Mouse (Mus musculus): ENCODE results near the gene Asgr1.

The Asgr1 gene

GRCm38 (mm10) chr11:70026689-70027088 is 27.2 kb upstream of the Asgr1 start:
- no peak for DNase-seq (ENCODE audit: low read depth, low spot score)

DNA sequence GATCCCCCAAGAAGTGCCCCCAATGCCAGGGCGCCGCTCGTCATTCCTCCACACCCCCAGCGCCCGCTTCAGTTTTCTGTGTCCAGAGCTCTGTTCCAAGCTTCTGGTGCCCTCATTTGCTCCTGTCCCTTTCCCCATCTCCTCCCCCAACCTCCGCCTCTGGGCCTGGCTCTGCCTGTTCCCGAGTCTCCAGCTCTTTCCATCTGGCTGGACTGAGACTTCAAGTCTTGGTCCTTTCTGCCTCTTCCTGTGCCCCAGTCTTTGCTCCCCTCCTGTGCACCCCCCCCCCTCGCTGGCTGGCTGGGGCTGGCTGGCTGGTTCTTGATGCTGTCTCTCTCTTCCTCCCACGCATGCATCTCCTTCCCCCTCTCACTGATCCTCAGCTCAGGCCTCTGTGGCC is 26.5 kb upstream of the Asgr1 start:
- DNase-seq (ENCODE audit: low read depth, low spot score), result no peak

DNA sequence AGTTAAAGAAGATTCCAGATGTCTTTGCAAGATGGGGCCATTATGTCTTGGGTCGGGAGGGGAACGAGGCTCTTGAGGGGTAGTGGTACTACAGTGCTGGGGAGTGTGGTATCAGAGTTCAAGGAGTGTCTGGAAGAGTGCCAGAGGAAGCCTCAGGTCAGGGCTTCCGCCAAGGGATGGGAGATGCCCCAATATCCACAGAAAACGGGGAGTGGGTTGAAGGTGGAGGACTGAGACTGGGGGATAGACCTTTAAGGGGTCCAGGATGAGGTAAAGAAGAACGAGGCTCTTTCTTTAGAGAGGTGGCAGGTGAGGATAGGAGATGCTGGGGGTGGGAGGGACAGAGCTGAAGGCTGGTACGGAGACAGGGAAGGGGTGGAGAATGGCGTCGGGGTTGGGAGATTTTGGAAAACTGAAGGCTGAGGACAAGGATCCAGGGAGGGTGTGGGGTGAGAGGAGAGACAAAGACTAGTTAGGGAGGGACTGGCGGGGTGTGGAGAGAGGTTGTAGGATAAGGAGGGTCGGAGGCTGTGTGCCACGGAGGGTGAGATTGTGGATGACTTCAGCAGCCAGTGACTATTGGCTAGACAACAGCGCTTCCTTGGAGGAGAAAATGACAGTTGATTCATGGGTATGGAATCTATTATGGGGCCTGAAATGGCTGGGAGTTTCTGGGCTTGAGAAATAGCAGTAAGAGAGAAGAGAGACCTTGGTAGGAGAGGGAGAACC is 25.3 kb upstream of the Asgr1 start:
- no peak for DNase-seq (ENCODE audit: low read depth, low spot score)

DNA sequence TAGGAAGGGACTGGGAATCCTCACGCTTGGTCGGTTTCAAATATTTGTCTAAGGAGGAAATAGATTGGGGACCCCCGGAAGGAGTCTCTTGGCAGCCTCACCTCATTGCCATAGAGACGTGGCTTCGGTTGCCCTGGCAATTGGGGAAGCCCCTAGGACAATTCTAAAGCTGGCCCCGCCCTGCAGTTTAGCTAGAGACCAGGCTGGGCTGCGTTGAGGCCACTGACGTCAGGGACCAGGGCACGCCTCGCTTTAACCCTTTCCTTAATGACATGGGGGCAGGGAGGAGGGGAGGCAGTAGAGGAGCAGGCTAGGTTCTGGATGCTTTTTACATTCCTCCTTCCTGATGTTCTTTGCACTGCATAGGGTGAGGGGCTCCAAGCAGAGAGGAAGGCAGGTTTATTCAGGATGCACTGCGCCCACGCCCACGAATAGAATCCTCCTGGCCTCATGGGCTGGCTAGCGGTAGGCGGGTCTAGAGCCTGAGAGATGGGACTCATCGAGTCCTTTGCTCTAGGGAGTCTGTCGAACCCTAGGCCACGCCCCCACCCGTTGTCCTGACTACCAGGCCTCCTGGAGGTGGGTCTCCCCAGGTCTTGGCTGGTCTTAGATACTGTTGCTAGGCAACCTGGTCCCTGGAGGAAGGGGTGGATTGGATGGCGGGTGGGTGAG is 24.6 kb upstream of the Asgr1 start:
- DNase-seq (ENCODE audit: low read depth, low spot score), result peak; percentile 90

DNA sequence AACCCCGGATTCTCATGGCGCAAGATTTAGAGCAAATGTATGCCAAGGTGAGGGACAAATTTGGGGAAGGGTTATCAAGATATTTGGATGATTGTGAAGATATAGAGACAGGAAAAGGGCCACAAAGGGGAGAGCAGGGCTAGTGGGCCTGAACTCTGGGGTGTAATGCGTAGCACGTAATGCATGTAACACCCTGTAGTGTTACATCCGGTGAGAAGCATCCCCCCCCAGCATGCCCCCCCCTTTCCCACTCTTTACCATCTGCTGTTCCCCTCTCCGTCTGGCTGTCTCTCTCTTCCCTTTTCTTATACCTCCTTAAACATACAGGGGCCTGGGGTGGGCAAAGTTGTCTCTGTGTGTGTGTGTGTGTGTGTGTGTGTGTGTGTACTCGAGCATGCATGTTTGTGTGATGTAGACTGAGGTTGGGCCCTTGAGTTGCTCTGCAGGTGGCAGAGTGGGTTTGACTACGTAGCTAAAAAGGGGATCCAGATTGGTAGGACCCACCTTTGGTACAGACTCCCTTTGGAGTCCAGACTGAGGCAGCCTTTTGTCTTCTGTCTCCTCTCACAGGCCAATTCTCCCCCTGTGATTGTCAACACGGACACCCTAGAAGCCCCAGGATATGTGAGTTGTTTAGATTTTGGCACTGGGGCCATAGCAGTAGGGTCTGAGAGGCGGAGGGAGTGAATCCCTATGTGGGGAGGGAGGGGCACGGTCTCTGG is 23.9 kb upstream of the Asgr1 start:
- no peak for DNase-seq (ENCODE audit: low read depth, low spot score)

- DNase-seq (ENCODE audit: low read depth, low spot score), result no peak
Observed at GRCm38 (mm10) chr11:70030651-70031320, 23.1 kb upstream of the Asgr1 start.

- no peak for DNase-seq (ENCODE audit: low read depth, low spot score)
Observed at GRCm38 (mm10) chr11:70031321-70031670, 22.6 kb upstream of the Asgr1 start.

- DNase-seq (ENCODE audit: low read depth, low spot score), result no peak
Observed at GRCm38 (mm10) chr11:70038174-70038573, 15.7 kb upstream of the Asgr1 start.

DNA sequence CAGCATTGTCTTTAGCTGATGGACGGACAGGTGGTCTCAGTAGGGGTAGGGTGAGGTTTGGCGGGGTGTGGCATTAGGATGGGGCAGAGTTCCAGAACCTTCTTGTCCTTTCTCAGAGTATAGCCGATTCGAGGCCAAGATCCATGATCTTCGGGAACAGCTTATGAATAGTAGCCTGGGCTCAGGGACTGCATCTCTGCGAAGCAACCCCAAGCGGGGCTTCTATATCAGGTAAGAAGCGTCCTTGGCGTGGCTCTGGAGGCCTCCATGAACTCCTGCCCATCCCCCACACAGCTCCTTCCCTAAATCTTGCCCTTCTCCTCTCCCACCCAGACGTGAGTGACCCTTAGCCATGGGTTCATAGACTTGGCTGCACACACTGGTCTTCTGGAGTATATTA is 14.3 kb upstream of the Asgr1 start:
- no peak for DNase-seq (ENCODE audit: low read depth, low spot score)

- DNase-seq (ENCODE audit: low read depth, low spot score), result no peak
Observed at GRCm38 (mm10) chr11:70040184-70040583, 13.7 kb upstream of the Asgr1 start.

GRCm38 (mm10) chr11:70042309-70043085 is 11.4 kb upstream of the Asgr1 start:
- no peak for DNase-seq (ENCODE audit: low read depth, low spot score)

DNA sequence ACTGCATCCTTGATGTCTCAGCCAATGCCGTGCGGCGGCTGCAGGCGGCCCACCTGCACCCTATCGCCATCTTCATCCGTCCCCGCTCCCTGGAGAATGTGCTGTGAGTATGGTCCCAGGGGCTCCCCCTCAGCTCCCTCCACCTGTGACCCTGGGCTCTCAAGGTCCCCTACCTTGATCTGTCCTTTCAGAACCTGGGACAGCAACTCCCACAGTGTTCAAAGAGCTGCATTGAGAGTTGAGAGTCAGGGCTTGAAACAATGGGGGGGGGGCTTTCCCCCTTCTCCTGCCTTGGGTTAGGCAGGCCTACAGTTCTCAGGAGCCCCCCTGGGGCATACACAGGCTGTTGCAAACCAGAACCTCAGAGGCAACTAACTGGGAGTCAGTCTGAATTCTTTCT is 10.2 kb upstream of the Asgr1 start:
- DNase-seq (ENCODE audit: low read depth, low spot score), result no peak

DNA sequence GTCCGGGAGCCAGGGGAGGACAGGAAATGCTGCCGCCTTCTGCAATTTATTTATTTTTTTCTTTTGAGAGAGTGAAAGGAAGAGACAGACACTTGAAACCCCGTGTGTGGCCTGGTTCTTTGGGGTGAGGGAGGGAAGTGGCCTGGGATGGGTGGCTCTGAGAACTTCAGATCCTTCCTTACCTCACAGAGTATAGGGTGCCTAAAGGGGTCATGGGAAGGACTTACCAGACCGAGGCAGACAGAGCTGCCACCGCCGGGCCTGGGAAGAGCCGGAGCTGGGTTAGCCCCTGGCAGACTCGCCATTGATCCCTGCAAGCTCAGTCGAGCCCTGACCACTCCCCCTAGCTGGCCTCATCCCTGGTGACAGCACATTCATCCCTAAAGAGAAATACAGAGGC is 8.4 kb upstream of the Asgr1 start:
- no peak for DNase-seq (ENCODE audit: low read depth, low spot score)

DNA sequence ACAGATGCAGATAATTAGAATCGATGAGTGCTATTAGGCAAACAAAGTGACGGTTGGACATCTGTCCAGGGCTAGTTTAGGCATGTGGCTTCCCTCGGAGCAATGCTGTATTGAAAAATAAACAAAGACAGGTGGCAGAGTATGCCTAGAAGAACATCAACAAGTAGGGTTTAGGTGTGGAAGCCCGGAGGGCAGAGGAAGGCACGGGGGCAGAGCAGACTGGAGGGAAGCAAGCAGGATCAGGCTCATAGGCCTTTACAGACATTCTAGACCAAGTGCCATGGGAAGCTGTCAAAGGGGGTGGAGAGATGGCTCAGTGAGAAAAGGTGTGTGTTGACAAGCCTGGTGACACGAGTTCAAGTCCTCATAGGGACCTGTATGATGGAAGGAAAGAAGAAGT is 4.5 kb upstream of the Asgr1 start:
- no peak for DNase-seq (ENCODE audit: low read depth, low spot score)

DNA sequence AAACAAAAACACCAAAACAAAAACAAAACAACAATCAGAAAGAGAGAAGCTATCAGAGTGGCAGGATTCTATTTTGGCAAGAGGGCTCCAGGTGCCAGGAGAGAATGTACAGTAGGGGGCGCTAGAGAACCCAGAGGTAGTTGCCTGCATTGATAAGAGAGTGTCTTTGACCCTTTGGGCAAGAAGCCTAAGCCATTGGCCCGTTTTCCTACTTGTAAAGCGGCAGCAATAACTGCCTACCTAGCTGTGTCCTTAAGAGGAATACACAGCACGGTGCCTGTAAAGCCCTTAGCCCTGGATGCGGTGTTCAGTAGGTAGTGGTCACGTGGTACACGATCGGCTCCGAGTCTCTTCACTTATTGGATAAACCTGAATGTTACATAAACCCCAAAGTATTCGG is 4.1 kb upstream of the Asgr1 start:
- no peak for DNase-seq (ENCODE audit: low read depth, low spot score)

- no peak for DNase-seq (ENCODE audit: low read depth, low spot score)
Observed at GRCm38 (mm10) chr11:70053156-70053555, 729 bp upstream of the Asgr1 start.

GRCm38 (mm10) chr11:70055618-70056214 is 1.8 kb downstream of the Asgr1 start:
- peak; percentile 56 for DNase-seq (ENCODE audit: low read depth, low spot score)

GRCm38 (mm10) chr11:70057805-70058204 is 3.9 kb downstream of the Asgr1 start:
- DNase-seq (ENCODE audit: low read depth, low spot score), result no peak

GRCm38 (mm10) chr11:70059930-70060329 is 6.0 kb downstream of the Asgr1 start:
- no peak for DNase-seq (ENCODE audit: low read depth, low spot score)

- no peak for DNase-seq (ENCODE audit: low read depth, low spot score)
Observed at GRCm38 (mm10) chr11:70063053-70063452, 9.2 kb downstream of the Asgr1 start.

DNA sequence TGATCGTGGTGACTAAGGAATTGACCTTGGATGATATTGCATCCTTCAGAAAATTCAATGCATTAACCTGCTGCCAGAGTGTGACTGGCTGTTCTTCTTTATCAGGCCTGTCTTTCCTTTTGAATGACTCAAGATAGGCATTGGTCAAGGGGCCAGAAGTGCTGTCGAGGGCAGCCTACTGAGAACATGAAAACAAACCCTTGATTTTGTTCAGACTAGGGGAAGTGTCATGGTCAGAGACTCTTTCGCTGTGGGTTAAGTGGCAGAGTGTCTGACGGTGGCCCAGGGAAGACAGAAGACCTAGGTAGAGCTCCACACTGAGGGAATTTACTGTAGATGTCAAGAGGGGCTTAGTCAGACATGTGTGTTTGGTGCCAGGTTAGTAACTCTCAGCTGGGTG is 12.8 kb downstream of the Asgr1 start:
- no peak for DNase-seq (ENCODE audit: low read depth, low spot score)
